Mouse (Mus musculus) adrenal gland, postnatal 36 days (tissue): ENCODE data around the gene Bpifb9b. TPM values are rescaled to one million over a fixed set of nuclear protein-coding genes. Genes with fewer than 3 reads are reported as not detected.
A peak's percentile ranks its signal among the peaks of the same experiment; 100 is the strongest.
"Not testable (repeated sequence)": the region's sequence is repeated elsewhere in the genome, so short reads cannot be mapped to it uniquely, and the experiment has no call there.

Experiments
- DNase-seq, 2 experiments: peaks; one replicate each; pipeline ENCODE4 v3.0.0; 2021; ENCODE audit warnings: mixed read lengths in 1 of 2
- long read RNA-seq, 2 experiments: library from polyadenylated mRNA; stranded (forward); transcript quantifications; one replicate each; pipeline ENCODE4 v2.0.0; 2021; ENCODE audit warnings: borderline sequencing depth in 2 of 2
- total RNA-seq, 2 experiments: library from RNA; stranded (reverse); gene quantifications; 2 replicates each; pipeline ENCODE4 v1.2.3; 2021

The Bpifb9b gene
- total RNA-seq, result not detected
- long read RNA-seq, experiment 1, result 0 reads
- long read RNA-seq, experiment 2, result 0 reads

- not testable (repeated sequence) for DNase-seq
Measured at GRCm38 (mm10) chr2:154306927-154307326, at the start of gene Bpifb9b. Gene Bpifb9b, plus strand, starts transcription at chr2:154307227.

DNA sequence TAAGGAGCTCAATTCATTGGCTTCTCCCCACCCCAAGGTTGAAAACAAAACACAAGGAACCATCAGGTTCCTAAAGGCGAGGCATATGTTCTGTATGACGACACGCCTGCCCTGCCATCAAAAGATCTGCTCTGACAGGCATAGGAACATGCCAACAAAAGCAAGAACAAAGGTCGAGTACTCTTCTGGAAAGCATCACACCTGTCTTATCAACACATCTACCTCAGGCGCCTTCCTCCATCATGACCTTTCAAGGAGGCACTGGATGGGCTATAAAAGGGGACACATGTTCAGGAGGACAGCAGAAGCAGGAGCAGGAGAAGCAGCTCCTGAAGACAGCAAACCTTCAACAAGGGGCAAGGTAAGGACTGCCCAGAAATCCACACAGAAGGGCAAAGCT lies 49.5 kb upstream of the Bpifb9b start, which contains the start of gene Bpifb9a:
TSS of gene Bpifb9a (plus strand) at position 301 of the 400 bp plus-strand sequence.
- not testable (repeated sequence) for DNase-seq

- DNase-seq, result not testable (repeated sequence)
Measured at GRCm38 (mm10) chr2:154264397-154264796, 42.6 kb upstream of the Bpifb9b start.

- peak; percentile 38 to 48 for DNase-seq
Measured at GRCm38 (mm10) chr2:154291866-154292265, 15.2 kb upstream of the Bpifb9b start.

DNA sequence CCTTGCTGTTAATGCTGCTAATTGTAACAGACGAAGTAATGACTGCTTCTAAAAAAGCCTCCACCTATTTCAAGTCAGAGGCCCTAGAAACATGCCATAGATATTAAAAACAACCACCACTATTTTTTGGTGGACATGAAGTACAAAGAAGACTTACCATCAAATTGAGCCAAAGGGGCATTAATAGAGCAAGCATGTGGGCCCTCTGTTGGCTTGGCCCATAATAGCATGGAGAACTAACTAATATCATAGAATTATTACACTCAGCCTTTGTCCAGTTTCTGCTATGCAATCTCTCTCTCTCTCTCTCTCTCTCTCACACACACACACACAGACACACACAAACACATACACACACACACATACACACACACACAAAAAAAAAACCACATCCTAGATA lies 14.2 kb upstream of the Bpifb9b start:
- DNase-seq, result no peak

- DNase-seq, result peak; percentile 33 to 38
Measured at GRCm38 (mm10) chr2:154294746-154295145, 12.3 kb upstream of the Bpifb9b start.

DNA sequence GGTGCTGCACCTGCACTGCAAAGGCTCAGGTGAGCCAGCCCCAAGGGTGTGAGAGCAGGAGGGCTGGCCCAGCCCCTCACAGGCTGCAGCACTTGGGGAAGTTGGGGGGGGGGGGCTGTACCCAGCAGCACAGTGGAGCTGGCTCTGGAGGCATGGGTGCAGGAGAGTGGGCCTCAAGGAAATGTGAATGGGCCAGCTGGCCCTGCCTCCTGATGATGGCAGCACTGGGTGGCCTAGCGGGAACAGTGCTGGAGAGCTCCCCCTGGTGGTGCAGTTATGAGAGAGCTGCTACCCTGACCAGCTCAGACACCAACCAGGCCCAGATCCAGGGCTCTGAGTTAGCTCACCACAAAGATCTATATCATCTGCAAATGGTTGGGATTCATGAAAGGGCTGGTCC lies 6.5 kb upstream of the Bpifb9b start:
- peak; percentile 84 to 90 for DNase-seq

- no peak for DNase-seq
Measured at GRCm38 (mm10) chr2:154301763-154302162, 5.3 kb upstream of the Bpifb9b start.

DNA sequence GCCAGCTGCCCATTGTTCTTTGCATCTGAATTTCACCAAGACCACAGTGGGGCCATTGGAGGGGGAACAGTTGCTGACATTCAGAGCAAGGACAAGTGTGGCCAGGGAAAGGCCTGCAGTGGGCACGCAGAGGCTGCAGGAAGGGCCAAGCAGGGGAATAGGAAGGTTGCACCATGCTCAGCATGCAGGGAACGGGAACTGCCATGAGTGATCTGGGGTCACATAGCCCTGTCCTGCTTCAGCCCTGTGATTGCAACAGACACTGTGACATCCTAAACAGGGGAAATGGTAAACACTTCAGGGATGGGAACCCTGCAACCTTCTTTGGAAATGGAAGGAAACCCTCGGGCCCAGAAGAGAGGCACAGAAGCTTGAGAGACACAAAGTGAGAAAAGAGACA lies 2.4 kb upstream of the Bpifb9b start:
- not testable (repeated sequence) for DNase-seq

DNA sequence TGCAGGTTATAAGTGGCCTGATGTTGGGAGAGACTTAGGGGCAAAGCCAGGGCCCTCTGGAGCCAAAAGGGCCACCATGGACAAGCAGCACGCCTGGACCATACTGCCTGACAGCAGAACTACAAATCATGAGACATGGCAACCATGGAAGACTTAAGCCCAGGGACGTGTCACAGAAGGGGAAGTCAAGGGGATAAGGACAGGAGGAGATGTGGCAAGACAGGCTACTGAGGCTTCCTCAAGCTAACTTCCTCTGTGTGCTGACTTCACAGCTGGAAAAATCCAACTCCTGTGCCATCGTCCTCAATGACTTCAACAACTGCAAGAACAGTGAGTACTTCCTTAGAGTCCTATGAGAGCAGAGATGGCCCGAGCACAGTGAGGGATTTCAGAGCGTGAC lies 6.7 kb downstream of the Bpifb9b start:
- not testable (repeated sequence) for DNase-seq

DNA sequence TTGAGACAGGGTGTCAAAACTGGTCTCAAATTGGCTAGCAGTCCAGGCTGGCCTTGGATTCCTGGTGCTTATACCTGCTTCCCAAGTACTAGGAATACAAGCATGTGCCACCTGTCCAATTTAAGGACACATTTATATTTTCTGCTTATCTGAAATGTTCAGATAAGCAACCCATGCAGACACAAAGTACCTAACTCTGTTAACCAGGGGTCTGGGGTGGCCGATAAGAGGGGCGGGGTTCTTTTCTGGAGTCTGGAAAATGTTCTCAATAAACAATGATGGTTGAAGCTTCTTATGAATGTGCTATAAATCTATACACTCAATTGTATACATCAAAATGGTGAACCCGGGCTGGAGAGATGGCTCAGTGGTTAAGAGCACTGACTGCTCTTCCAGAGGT lies 19.8 kb downstream of the Bpifb9b start:
- no peak for DNase-seq

- DNase-seq, result no peak
Measured at GRCm38 (mm10) chr2:154335572-154335971, 28.5 kb downstream of the Bpifb9b start.

DNA sequence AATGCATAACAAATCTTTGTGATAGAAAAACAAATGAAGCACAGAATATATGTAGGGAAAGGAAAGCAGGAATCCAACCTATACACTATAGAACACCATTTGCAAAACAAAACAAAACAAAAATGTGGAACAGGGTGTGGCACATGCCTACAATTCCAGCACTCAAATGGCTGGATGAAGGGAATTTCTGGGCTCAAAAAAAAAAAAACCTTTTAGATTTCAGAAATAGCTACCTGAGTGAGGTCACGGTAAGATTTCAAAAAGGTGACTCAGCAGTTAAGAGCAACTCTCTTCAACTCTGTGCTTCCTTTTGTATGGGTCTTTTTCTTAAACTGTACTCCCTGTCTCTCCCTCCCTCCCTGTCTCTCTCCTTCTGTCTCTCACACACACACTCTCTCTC lies 31.1 kb downstream of the Bpifb9b start:
- no peak for DNase-seq

DNA sequence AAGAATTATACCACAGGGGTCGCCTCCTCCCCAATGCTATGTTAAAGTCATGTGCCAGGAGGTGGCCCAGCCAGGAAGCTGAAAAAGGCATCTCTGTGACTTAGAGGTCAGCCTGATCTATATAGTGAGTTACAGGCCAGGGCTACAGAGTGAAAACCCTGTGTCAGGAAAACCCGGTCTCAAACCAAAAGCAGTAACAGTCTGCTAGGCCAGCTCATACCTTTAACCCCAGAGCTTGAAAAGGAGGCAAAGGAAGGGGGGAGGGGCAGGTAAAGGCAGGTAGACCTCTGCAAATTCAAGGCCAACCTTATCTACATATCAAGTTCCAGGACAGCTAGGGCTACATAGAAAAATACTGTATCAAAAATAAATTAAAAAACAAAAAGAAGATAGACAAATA lies 32.3 kb downstream of the Bpifb9b start:
- no peak for DNase-seq

GRCm38 (mm10) chr2:154348152-154348551 lies 41.1 kb downstream of the Bpifb9b start:
- no peak for DNase-seq

- DNase-seq, result not testable (repeated sequence)
Measured at GRCm38 (mm10) chr2:154354000-154354425, 47.0 kb downstream of the Bpifb9b start.

- DNase-seq, result no peak
Measured at GRCm38 (mm10) chr2:154367510-154367909, 60.5 kb downstream of the Bpifb9b start.

Other genes starting within 250 kb of the Bpifb9b start
- gene Bpifa3, start 176.9 kb upstream of the Bpifb9b start, total RNA-seq, result not detected
- gene Bpifa1, start 164.3 kb upstream of the Bpifb9b start, total RNA-seq, result not detected
- not detected for gene Bpifa5, start 144.6 kb upstream of the Bpifb9b start, total RNA-seq
- not detected for gene Bpifb1, start 116.4 kb upstream of the Bpifb9b start, total RNA-seq
- under 1 TPM; 0.23 TPM for gene Bpifb5, start 83.5 kb upstream of the Bpifb9b start, total RNA-seq
- not detected for gene Bpifb9a, start 49.4 kb upstream of the Bpifb9b start, total RNA-seq
- 10 to 100 TPM; 11.0 to 13.9 TPM for gene Cdk5rap1, start 65.8 kb downstream of the Bpifb9b start, total RNA-seq
- gene Snta1, start 100.9 kb downstream of the Bpifb9b start, total RNA-seq, result 10 to 100 TPM; 22.1 to 26.5 TPM
- 10 to 100 TPM; 30.7 to 40.9 TPM for gene Cbfa2t2, start 129.3 kb downstream of the Bpifb9b start, total RNA-seq
- under 1 TPM in 1 of 2 experiments, not detected in 1; 0.43 TPM for gene 1700003F12Rik, start 239.9 kb downstream of the Bpifb9b start, total RNA-seq
- gene Actl10, start 244.5 kb downstream of the Bpifb9b start, total RNA-seq, result not detected